Mouse (Mus musculus): ENCODE data around the gene Pard3b. TPM values are rescaled to one million over a fixed set of nuclear protein-coding genes. Genes with fewer than 3 reads are reported as not detected.

The Pard3b gene
- polyA plus RNA-seq (2012; rRNA removed), result 5.6 and 14.1 TPM in 2 replicates

GRCm38 (mm10) chr1:61638347-61639111 is at the start of gene Pard3b:
Gene Pard3b (plus strand): TSS chr1:61638824.

